Mouse (Mus musculus): Measurements from ENCODE around the gene Shb.

DNA sequence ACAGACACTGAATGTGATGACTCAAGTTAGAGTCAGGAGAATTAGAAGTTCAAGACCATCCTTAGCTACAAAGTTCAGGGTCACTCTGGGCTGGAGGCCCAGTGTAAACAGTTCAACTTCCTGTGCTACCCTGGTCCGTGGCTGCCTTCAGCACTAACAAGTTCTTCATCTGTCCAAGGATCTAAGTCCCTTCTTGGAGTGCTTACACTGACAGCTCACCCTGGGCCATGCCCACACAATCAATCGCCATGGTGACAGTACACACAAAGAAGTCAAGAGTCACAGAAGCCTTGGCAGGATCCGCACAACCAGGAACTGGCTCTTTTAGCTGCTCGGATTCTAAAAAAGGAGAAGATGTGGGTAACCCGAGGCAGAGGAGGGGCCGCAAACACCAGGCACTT, 44.6 kb downstream of the Shb start:
- no peak for TF ChIP-seq POLR2A (IDR thresholded peaks at IDR 0.05; ENCODE audit: insufficient read length, low read depth)
- TF ChIP-seq USF1 (IDR thresholded peaks at IDR 0.05; ENCODE audit: low read depth): no peak
- no peak for TF ChIP-seq POLR2AphosphoS2 (IDR thresholded peaks at IDR 0.05; ENCODE audit: insufficient read length, low read depth)
- no peak for TF ChIP-seq TCF12 (IDR thresholded peaks at IDR 0.05; ENCODE audit: insufficient read depth, poor library complexity, severe bottlenecking)
- no peak for TF ChIP-seq CEBPB (IDR thresholded peaks at IDR 0.05; ENCODE audit: insufficient read depth, poor library complexity, severe bottlenecking)
- TF ChIP-seq E2F4 (IDR thresholded peaks at IDR 0.05; ENCODE audit: insufficient read depth): no peak

Measured in myocyte (in vitro differentiated cells).